Mouse (Mus musculus): ENCODE results near the gene Dnah14. TPM values are rescaled to one million over a fixed set of nuclear protein-coding genes. Genes with fewer than 3 reads are reported as not detected.

The Dnah14 gene
- total RNA-seq (2021) (under 1 TPM; 0.03 to 0.14 TPM), polyA plus RNA-seq (2012; rRNA removed) (not detected in 2 replicates)
- long read RNA-seq = 0 reads

DNA sequence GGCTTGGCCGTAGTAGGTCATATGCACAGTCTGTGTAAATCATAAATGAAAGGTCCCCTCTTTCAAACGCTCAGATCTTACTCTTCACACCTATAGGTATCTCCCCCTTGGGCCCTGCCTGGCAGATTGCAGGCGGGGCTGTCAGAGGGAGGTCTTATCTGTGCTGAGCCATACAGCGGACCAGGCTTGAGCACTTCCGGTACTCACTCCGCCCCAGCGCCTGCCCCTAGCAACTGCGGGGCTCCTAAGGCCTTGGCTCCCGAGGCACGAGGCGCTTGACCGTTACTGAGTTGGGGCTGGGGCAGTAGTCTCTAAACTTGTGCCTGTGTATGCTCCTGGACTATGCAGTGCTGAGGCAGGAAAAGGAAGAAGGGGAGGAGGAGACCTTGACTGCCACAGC is at the start of gene Dnah14:
Gene Dnah14 (plus strand): TSS at position 238 of the 400 bp plus-strand sequence.
- no peak for DNase-seq

DNA sequence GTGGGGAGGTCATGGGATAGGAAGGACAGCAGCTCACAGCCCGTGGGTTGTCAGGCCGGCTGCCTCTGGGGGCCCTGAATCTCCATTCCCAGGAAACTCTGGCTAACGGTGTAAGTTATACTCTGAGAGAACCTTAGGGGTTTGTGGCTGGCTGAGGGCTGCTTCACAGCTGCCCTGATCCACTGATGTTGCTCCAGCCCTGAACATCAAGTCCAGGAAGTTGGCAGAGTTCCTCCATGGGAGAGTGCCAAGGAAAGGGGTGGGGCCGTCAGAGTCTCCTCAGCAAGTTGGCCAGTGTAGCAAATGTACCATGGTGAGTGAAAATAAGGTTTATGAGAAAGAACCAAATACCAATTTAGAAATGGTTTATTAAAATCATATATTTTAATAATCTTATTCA is 47.0 kb upstream of the Dnah14 start:
- peak; percentile 90 for DNase-seq

DNA sequence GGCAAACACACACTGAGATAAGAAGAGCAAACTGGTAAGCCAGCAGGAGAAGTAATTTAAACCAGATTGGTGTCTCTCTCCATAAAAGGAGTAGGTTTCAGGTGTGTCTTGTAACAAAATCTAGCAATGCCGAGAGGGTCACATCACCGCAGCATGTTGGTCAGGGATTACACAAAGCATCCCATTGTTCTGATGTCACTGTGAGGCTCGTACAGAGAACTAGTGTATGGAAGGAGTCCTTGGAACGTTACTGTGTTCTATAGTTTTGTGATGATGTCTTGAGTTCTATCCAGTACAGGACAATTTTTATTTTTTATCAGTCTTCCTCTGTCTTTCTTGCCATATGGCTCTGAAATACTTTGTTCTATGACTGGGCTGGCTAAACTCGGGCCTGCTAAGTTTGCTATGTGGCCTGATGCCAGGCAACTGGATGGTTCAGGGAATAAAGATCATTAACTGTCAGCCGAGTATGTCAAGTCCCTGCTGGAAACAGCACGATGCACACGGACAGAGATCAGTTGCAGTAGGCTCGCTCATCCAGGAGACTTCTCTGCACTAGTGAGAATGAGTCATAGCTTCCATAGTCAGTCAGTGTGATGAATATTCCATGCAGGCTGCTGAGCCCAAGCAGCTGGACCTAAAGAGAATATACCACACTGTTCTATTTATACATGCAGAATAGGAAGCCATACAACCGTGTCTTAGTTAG is 41.0 kb upstream of the Dnah14 start:
- DNase-seq = peak; percentile 68

DNA sequence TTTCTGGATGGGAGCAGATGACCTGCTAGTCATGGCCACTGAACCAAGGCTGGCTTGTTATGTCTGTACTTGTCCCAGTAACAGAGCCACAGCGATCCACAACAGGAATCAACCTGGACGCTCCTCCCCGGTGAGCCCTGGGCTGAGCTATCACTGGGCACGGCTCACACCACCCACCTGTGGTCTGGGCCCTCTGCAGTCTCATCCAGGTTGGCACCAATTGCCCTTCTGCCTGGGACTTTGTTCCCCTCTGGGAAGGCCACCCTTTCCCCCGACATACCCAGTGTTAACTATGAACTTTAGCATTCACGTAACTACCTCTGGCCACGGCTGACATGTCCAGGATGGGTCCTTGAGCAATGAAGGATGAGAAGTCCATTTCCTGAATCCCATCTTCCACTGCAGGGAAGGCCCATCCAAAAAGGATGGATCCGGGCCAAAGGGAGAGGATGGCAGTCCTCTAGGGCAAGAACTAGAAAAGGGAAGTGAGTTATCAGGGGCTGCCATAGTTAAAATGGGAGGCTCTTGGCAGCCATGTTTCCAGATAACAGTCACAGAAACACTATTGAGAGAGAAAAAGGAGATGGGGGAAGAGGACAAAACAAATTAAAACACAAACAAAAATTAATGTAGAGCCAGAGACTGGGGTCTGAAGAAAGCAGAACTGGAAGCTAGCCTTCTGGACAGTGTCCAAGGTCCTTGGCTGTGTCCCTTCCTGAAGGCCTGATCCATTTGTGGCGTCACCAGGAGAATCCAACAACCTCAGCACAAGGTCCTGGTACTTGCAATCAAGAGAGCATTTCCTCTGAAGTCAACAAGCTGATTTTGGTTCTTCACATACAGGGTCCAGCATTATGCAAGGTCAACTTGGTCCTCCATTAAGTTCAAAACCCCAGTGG is 38.5 kb upstream of the Dnah14 start:
- peak; percentile 32 for DNase-seq

DNA sequence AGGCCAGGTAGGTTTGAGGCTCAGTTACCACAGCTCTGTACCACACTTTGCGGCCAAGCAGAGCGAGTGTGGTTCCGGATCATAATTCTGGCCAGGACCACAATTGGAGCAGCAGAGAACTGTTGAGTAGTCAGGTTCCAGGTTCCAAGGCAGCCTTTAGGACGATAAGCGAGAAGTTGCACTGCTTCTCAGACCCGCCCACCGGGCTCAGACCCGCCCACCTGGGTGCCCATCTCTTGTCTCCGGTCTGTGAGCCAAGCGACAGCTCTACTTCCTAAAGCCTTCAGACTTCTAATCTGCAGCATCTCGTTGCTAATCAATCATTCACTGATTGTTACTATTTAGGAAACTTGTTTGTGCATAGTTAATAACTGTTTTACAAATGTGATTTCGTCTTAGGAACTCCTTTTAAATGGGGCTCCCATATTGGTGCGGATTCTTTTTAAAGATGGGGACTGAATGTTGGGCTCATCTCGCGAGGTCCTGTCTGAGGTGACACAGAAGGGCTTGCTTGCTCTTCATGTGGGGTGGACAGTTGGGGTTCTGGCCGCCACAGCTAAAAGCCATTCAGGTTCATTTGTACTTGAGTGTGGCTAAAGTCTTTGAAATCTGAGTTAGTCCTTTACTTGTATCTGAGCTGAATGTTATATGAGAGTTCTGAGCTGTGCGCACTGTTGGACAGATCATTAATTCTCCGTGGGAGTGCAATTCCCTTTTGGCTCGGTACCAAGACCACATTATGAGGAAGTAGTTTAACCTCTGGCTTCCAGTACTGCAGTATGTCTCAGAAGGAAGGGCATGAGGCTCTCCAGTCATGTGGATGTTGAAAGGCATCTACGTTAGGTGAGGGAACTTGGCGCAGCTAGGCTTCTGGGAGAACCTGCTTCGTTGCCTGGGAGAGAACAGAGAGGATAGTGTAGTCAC is 36.3 kb upstream of the Dnah14 start:
- DNase-seq = no peak

DNA sequence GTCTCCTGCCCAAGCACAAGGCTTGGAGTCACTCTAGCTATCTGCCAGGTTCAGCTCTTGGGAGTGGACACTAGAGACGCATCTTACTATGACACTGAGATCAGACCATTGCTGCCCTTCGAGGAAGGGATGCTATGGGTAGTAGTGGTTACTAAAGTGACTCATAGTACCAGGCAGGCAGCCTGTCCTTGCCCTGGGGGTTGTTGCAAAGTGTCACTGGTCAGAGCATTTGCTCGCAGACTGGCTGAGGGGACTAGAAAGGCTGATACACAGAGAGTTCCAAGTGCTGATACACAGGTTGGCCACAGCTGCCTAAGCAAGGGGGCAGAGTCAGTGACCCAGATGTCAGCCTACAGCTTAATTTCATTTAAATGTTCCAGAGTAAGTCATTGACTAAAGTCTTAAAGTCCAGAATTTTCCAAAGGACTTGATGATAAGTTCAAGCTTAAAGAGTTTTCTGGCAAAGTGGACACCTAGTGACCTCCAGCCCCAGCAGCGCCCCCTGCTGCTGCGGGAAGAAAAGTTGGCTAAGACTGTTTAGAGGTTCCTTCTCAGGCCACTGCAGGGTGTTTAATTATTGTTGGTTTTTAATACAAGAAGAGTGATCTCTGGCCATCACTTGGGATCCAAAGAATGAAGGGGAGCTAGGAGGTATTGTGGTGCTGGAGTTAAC is 32.5 kb upstream of the Dnah14 start:
- DNase-seq = peak; percentile 73

DNA sequence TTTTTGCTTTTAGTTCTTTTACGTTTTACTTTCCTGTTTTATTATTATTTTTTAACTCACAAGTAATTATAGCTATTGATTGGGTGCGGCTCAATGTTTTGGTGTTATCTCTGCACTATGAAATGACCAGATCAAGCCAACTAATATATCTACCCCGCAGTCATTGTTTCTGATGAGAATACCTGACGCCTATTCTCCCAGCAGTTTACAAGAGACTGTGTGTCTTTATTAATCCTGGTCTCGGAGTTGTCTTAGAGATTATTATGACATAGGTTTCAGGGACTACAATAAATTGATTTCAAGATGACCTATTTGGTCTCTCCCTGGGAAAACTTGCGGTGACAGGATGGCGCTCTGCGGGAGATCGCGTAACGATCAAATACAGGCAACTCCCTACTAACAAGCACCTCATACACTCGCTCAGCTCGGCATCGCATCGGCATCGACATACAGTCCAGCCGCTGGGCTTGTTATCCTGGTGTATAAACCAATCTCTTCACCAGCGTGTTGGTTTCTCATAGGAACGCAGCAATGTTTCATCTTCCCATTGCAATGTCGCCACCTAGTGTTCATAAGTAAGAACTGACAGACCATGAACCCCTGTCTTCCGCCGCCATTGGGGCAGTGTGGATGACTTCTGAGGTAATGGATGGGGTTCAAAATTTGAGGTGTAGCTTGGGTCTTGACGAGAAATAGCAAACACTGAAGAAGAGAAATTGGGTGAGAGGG is 31.2 kb upstream of the Dnah14 start:
- peak; percentile 67 for DNase-seq

DNA sequence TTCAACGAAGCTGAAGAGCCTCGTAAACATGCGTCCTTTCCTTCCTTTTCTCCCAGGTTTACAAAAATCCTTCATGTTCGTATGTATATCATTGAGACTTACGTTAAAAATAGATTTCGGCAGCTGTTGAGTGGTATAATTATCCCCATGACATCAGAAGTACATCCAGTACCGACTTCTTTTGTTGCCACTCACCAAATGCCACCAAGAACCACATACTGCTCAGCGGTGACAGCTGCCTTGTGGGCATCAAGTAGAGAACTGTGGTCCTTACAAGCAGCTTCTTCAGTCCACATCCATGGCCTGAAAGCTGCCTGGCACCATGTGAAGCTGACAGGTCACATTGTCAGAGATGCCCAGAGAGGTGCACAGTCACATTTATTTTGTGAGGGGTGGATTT is 26.4 kb upstream of the Dnah14 start:
- DNase-seq = no peak

DNA sequence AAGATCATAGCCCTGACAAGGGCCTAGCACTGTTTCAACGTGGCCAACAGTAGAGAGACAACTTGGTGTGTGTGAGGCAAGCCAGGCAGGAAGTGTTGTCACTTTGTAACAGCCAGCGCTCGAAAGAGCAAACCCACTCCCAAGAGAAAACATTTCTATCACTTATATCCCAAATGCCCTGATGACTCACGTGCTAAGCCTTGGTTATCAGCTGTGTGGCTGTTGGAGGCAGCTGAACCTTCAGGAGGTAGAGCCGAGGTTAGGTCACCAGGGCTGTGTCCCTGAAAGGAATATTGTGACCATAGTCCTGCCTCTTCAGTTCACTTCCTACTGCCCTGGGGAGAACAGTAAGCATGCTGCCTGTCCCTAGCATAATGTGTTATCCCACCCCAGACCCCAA is 25.5 kb upstream of the Dnah14 start:
- DNase-seq = peak; percentile 41

DNA sequence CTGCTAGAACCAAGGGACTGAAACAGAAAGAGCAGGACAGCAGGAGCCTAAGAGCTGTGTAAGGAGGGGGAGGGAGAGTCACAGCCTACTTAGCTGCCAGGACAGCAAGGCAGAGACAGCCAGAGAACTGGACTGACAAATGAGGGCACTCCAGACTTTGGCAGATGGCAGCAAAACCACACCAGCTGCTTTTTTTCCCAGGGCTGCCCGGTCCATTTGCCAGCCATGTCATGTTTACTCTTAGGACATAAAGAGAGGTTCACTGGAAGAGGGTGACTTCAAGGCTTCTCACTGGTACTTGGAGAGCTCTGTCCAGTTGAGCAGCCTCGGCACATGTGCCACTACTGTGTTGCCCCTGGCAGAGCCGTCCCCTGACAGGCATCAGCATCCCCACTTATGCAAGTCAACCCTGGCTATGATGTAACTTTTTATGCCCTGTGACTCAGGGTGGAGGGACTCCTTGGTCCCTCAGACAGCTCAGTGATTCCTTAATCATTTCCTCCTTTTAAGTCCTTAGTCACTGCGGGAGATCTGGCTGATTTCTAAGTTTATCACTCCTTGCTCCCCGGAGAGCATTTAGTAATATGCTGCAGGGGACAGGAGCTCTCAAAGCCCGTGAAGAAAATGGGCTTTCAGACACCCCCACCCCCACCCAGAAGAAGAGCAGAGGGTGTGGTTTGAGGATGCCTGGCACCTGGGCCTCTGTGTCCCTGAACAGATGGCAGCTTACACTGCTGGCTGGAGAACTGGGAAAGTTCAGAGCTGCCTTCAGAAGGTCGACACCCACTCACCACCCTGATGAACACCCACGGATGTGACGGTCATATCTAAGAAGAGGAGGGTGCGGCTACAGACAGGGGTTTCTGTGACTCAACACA is 23.6 kb upstream of the Dnah14 start:
- DNase-seq = peak; percentile 73

DNA sequence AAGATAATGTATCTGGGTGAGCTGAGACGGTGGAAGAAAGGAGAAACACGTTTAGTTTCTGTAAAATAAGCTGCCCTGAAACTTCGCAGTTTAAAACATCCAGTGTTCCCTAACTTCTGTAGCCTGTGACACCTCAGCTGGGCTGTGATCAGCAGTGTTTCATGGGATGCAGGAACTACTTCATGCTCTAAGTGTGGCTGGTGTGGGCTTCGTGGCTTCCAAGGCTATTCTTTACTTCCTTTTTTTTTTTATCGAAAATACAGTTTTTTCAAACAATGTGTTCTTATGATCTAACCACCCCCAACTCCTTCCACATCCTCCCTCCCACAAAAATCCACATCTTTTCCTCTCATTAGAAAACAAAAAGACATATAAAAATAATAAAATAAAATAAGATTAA is 20.9 kb upstream of the Dnah14 start:
- no peak for DNase-seq

DNA sequence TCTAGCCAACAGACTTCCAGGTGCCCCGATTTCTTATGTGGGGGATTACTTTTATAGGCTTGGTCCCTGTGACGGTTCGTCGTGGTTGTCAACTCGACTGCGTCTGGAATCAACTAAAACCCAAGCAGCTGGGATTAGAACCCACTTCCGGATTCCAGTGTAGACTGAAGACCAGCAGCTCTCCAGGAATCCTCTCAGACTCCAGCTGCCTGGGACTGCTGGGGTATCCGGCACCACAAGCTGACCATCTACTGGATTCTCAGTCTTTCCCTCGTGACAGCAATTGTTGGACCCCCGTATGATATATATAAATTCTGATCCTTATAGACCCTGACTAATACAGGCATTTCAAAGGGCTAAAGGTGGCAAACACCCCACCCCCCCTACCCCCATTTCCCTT is 16.7 kb upstream of the Dnah14 start:
- no peak for DNase-seq

DNA sequence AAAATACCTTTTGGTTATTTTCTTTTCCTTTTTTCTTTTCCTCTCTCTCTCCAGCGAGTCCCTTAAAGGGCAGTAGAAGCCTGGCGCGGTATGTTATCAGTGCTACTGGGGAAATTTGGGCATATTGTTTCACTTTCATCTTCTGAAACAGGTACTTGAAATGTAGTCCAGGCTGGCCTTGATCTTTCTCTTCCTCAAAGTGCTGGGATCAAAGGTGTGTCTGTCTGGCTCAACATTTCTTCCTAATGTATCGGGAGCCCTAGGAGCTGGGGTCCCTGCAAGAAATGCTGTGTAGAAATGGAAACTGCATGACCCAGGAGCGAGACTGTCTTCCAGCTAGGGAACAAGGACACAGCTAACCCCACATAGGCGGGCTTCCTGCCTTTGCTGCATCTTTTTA is 16.0 kb upstream of the Dnah14 start:
- no peak for DNase-seq

DNA sequence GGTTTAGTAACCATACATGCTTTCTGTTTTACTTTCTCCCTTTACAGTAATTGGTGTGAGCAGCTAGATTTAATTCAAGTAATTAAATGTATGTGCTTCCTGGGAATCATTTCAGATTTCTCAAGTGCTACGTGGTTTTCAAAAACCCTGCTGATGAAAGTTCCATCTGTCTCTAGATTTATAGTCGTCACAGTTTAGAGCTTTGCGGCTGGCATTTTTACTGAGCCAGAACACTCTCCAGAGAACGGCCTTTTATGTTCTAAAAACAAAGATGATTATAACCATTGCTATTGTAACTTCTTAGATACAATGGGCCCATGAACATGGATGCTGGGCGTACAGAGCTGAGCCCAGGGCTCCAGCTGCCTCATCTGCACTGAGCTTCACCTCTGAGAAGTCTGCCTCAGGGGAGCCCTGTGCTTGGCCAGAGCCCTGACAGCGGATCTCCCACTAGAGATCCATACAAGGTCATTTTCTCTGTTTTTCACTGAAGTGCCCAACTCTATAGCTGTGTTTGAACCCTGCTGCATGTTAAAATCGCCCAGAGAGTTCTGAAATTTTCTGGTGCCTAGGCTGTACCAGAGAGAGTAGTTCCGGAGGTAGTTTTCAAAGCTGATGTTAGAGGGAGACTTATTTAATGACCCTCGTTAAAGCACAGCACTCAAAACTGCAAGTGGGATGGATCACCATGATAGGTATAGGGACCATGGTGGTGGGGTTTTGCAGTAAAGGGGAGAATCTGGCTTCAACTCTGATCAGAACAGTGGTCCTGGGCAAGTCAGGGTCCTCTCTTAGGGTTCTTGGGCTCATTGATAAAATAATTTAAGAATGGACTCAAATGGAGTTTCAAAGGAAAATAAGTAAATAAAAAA is 15.2 kb upstream of the Dnah14 start:
- no peak for DNase-seq

DNA sequence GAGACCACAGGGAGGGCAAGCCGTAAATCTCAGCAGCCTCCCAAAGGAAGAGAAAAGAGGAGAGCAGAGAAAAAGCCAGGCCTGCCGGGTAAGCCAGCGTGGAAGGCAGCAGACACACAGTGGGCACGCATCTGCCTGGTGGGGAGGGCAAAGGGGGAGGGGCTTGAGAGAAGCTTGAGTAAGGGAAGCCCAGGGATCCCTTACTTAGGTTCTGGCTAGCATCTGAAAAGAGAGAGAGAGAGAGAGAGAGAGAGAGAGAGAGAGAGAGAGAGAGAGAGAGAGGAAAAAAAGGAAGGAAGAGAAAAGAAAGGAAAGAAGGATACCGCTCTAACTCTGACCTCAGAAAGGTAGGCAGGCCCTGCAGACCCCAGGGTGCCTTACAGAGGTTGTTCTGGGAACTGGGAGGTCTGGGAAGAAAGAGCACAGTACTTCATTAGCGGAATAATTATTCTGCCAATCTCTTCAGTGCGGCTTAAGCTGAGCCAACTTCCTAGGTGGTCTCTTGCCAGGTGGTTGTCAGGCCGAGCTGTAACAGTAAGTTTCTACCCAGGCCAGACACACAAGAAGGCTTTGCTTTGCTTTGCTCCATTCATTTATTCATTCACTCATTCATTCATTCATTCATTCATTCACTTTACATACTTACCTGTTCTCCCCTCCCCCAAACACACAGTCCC is 14.5 kb upstream of the Dnah14 start:
- no peak for DNase-seq

DNA sequence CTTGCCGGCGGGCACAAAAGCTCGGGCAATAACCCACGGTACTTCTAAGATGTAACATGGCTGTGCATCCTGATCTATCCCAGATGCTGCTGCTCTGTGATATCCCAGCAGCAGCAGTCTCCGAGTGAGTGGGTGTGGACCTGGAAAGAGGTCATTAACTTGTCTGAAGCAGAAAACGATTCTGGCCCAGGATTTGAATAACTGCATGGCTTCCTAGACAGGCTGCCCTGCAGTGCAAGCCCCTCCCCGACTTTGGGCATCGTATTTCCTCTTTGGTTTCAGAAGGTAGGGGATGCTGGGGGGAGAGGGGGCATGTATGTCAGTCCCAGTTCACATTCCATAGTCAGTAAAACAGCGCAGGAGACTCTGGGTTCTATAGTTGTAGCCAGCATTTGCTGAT is 6.9 kb upstream of the Dnah14 start:
- no peak for DNase-seq

DNA sequence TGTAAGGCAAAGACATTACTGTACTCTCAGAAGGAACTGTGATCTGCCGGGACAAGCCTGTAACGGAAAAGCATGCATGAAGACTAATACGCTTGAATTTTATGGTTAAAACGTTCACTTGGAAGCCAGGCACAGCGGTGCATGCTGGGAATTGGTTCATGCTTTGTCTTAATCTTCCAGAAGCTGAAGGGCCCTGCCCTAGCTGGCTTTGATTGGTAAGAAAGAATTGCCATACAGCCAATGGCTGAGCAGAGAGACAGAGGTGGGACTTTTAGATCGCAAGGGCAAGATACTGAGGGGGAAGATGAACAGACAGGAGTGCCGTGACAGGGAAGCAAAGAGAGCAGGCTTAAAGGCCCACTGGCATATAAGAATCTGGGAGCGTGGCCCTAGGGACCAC is 6.8 kb downstream of the Dnah14 start:
- DNase-seq = peak; percentile 7

DNA sequence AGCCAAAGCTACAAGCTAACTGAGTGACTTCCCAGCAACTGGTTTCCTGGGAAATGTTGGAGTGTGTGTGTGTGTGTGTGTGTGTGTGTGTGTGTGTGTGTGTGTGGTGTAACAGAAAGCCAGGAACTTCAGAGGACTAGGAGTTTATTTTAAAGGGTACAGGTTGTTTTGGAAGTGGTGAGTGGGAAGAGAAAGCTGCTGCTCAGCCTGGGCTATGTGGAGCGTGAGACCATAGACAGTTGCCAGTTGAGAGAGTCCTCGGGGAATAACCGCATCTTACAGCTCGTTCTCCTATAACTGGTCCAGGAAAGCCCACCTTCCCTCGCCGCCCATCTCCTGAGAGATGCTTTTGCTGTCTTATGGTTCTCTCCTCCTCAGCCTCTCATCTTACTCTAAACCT is 12.8 kb downstream of the Dnah14 start:
- no peak for DNase-seq
